Mouse (Mus musculus) fibroblast of lung, adult 2 months (primary cell): ENCODE results near the gene Gda.
A peak's percentile ranks its signal among the peaks of the same experiment; 100 is the strongest.

Experiments
- DNase-seq: peaks from one replicate; pipeline ENCODE4 v3.0.0-alpha.2; 2011; ENCODE audit warnings: low read depth

Gda gene

GRCm38 (mm10) chr19:21473345-21473744 lies at the start of gene Gda:
Gene Gda, minus strand, starts transcription at chr19:21473445.
- no peak for DNase-seq

- DNase-seq, result no peak
Measured at GRCm38 (mm10) chr19:21520280-21520679, 47.0 kb upstream of the Gda start.

DNA sequence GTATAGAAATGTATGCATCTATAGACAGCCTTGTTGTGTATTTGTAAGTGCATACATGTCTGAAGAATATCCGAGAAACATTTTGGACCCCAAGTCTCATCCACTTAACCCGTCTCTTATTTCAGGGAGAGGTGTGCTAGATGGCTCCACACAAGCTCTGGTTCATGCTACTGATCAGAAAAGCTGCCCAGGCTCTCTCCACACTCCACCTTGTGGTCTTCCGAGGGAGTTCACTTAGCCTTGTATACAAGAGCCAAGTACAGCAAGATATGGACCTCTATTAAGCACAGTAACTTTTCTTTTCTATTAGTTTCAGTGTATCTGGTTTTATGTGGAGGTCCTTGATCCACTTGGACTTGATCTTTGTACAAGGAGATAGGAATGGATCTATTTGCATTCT lies 36.9 kb upstream of the Gda start:
- peak; percentile 53 for DNase-seq

- no peak for DNase-seq
Measured at GRCm38 (mm10) chr19:21507561-21508232, 34.5 kb upstream of the Gda start.

DNA sequence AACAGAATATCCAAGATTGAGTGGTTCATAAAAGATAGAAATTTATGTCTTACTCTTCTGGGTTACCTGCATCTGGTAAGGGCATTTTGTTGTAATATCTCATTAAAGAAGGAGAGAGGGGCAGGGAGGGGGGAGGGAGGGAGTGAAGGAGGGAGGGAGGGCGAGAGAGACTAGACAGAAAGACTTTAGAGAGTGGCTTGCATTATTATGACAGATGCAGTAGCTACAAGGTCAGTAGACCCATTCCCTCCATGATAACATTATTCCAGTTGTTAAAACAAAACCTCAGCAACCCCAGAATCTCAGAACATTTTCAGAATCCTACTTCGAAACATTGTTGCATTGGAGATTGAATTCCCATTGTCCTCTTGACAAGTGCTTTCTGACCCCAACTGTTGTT lies 33.9 kb upstream of the Gda start:
- DNase-seq, result no peak

DNA sequence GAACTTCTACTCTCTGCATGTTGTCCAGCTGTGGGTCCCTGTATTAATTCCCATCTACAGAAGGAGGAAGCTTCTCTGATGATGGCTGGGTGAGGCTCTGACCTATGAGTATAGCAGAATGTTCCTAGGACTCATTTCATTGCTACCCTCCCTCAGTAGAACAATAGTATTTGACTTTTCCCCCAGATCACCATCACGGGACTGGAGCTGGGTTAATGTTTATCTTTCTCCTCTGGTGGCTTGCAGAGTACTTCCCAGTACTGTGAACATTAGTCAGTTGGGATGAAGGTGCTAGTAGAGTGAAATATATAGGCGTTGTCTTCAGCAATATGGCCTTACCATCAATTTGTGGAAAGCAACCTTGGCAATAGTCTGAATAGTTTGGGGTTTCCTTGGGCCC lies 31.5 kb upstream of the Gda start:
- no peak for DNase-seq

DNA sequence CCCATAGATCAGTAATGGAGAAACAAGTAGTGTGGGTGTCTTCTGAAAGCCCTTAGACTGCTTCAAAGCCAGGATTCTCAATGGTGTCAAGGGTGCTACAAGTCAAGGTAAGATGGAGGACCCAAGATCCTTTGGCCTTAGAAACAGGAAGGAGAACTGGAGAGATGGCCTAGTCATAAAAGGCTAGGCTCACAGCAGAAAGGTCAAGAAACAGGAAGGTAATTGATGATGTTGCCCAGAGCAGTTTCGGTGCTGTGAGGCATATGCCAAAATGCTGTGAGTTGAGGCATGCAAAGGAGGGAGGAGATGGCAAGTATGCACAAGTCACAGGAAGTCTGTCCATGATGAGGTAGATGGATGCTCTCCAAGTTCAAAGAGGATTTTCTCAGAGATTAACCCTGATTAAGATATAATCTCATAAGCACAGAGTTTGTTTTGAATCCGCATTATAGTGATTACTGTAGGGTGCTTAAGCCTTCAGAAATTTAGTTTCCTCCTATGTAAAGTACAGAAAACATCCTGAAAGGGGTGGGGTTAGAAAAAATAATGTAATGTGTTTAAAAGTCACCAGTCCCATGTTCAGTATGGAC lies 26.2 kb upstream of the Gda start:
- DNase-seq, result no peak

- DNase-seq, result no peak
Measured at GRCm38 (mm10) chr19:21495817-21496216, 22.6 kb upstream of the Gda start.

DNA sequence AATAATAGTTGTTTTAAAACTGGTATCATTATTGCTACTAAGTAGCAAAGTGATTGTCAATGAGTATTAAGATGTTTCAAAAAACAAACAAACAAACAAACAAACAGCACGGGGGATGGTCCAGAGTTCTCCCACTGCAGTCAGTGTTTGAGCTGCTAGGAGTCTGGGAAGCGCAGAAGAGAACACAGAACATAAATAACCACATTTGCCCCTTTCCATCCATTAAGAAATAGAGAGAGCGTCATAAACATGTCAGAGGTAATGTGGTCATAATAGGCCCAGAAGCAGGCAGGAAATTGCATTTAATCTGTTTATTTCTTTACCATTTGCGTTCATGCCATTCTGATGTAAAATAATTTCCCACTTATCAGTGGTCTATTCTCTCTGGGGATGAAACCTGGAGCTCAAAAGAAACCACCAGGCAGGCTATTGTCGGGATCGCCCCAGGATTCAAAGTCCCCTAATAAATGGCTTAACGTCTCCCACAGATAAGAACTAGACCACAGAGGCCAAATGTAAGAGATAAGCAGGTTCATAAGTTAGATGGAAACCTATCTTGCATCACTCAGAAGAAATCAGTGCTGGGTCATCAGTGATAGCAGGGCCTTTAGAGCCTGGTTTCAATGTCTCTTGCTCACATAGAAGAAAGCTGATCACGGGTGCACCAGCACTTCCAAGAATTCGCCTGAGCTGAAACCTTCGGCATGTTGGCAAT lies 20.7 kb upstream of the Gda start:
- no peak for DNase-seq

DNA sequence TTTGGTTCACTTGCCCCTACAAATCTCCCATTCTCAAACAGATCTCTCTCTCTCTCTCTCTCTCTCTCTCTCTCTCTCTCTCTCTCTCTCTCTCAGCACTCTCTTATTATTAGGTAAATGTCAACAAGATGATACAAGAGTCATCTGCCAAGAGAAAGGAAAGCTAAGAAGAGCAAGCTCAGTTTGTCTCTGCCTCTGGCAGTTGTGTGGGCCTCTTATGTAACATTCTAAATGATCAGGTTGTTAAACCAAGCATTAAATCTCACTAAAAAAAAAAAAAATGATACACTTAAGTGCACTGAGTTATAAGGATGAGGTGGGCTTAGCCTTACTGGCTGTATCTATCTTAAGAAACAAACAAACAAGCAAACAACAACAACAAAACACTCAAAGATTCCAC lies 18.1 kb upstream of the Gda start:
- DNase-seq, result no peak

DNA sequence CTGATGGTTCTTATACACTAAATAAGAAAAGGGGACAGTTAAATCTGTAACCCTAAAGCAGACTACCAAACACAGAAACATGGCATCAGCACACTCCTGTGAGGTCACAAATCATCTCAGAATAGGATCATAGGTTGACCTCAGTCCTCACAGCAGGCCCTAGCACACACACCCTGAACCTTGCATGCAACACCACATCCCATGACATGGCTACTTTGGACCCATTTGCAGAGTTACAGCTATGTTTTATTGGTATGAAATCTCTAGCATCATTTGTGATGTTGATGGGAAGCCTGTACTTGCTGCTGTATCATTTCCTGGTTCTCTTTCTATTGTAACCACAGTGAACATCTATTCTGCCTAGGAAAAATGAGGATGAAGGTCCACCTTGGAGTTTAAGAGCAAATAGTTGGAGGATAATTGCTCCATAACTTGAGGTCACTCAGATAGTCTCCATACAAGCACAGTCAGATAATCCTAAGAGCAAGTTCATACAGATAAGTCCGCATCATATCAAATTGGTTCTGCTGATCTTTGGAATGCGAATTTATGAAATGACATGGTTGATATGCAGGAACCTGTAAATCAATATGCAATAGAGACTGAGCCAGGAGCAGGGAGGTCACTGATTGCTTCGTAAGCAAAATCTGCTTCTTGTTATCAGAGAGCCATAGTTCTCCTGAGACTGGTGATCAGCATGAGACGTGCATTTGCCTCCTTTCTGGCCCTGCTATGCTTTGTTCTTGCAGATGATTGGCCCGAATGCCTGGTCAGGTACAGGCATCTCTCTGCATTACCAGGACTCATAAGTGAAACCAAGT lies 14.1 kb upstream of the Gda start:
- DNase-seq, result no peak

- DNase-seq, result no peak
Measured at GRCm38 (mm10) chr19:21482096-21482495, 8.9 kb upstream of the Gda start.

GRCm38 (mm10) chr19:21481031-21481430 lies 7.8 kb upstream of the Gda start:
- no peak for DNase-seq

GRCm38 (mm10) chr19:21480053-21480419 lies 6.8 kb upstream of the Gda start:
- DNase-seq, result no peak

GRCm38 (mm10) chr19:21479183-21480052 lies 6.2 kb upstream of the Gda start:
- no peak for DNase-seq

DNA sequence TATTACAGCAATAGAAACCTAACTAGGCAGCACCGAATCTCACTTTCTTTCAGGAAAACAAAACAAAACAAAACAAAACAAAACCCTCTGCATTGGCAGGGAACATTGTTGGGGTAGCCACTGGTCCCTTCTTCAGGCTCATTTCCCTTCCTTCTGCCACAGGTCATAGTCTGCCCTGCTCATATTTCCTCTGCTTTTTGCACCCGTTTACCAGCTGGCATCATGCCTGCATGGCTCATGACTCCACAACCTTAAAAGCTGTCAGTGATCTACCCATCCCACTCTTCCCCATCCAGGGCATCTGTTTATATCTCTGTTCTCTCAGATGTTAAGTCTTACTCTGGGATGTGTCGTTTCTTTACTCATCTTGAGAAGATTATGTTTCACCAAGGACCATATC lies 5.3 kb upstream of the Gda start:
- no peak for DNase-seq

GRCm38 (mm10) chr19:21477780-21478179 lies 4.5 kb upstream of the Gda start:
- no peak for DNase-seq

GRCm38 (mm10) chr19:21476782-21477181 lies 3.5 kb upstream of the Gda start:
- DNase-seq, result peak; percentile 46

GRCm38 (mm10) chr19:21472121-21472780 lies 994 bp downstream of the Gda start:
- peak; percentile 55 for DNase-seq

GRCm38 (mm10) chr19:21461221-21461960 lies 11.9 kb downstream of the Gda start:
- no peak for DNase-seq
